Mouse (Mus musculus) v-Abl transformed pro-B cells (cell line): ENCODE measurements around the gene Gpr152.

Experiments used
- in situ Hi-C, 2 experiments: fragments of 400-800 bp; cut with MboI; formaldehyde crosslinking; loops; one replicate each; pipeline ENCODE4 v1.15.1; 2025; ENCODE audit not compliant: unreplicated experiment in 2 of 2

Gpr152 gene

DNA sequence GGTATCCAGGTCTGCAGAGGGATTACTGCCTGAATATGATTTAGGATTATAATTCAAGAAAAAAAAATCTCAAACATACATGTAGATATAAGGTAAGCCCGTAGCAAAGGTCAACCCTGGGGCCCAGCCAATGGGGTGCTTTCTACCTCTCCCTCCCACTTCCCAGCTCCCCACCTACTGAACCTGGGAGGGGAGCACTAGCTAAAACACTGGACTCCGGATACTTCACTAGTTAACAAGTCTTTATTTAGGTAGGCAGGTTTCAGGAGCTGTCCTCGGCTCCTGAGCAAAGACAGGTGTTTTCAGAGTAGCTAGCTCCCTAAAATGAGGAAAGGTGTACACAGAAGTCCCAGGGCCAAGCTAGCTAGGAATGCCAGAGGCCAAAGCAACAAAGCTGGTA lies 24.5 kb downstream of the Gpr152 start:
- in situ Hi-C loops = no loop called here

DNA sequence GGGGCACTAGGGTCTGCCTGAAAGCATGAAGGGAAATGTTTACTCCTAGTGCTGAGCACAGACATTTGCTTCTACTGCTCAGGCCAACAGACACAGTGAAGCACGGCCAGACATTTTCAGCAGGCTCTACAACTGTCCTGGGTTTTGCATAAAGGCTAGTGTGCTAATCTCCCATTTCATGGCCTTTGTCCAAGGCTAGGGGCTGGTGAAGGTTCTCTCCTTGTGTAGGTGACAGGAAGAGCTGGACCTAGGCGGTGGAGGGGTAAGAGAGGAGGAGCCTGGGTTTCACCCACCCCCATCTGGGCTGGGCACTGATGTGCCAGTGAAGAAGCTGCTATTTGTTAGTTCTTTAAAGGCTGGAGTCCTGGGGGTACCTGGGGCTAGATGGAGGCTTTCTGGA lies 25.1 kb downstream of the Gpr152 start:
- in situ Hi-C loops = loop anchor here (5.0 kb wide), 1 partner anchor 38 kb away; the partner anchor contains the start of gene Rad9a (in 2 of the 2)

DNA sequence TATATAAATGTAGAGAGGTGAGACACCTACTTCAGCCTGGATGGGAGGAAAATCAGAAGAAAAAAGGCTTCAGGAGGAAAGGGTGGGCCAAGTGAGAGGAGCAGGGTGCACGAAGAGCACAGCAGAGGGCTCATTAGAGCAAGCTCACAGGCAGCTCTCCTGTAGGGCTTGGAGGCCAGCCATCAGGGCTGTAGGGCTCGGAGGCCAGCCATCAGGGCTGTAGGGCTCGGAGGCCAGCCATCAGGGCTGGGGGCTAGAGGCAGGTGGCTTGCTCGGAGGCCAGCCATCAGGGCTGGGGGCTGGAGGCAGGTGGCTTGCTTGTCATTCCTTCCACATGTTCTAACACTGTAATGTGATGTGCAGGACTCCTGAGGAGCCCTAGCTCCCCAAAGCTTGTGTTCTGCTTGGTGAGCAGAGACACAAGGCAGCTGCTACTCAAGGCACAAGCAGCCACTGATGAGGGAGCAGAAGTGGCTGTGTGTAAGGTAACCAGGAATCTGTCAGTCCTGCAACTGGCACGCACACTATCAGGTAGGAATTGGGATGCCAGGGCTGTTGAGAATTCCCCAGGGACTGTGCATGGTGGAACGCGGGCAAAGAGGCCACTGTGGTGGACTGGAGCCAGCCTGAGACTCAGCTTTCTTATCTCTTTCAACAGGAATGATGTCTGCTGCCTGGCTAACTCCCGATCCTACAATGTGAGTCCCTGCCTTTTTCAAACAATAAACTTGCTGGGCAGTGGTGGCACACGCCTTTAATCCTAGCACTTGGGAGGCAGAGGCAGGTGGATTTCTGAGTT lies 27.3 kb downstream of the Gpr152 start:
- in situ Hi-C loops = loop anchor here (5.0 kb wide), 1 partner anchor 35 kb away; the partner anchor contains the start of gene Rad9a (in 2 of the 2)

DNA sequence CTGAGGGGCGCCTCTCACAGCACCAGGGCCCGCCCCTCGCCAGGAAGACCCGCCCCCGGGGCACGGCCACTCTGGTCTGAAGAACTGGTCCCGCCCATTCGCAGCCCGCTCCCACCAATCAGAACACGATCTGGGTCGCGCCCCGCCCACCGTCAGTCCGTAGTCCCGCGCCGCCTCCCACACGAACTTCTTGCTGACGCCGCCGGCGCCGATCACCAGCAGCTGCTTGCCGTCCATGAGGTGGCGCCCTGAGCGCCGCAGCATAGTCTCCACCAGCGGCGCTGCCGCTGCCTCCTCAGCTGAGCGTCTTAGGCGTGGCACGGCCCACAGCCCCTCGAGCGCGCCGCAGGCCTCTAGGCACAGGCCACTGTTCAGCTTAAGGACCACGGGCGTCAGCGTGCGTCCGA lies 29.8 kb downstream of the Gpr152 start:
- in situ Hi-C loops = loop anchor here (5.0 kb wide), 1 partner anchor 33 kb away; the partner anchor contains the start of gene Rad9a (in 2 of the 2)

DNA sequence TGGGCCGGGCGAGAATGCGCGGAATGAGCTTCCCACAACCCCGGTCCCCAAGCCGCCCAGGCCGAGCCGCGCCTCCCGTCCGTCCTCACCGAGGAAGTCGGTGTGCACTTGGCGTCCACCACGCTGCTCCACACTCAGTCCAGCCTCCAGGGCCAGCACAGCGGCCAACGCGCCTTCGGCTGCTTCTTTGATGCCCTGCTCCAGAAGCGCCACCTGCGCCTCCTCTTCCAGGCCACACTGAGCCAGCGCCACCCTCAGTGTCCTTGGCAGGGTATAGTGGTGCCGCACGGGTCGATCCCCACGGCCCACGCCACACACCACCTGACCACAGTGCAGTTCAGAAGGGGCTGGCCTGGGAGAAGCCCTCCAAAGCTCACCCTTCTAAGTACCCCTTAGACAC lies 30.2 kb downstream of the Gpr152 start:
- in situ Hi-C loops = loop anchor here (5.0 kb wide), 1 partner anchor 32 kb away; the partner anchor contains the start of gene Rad9a (in 2 of the 2)

DNA sequence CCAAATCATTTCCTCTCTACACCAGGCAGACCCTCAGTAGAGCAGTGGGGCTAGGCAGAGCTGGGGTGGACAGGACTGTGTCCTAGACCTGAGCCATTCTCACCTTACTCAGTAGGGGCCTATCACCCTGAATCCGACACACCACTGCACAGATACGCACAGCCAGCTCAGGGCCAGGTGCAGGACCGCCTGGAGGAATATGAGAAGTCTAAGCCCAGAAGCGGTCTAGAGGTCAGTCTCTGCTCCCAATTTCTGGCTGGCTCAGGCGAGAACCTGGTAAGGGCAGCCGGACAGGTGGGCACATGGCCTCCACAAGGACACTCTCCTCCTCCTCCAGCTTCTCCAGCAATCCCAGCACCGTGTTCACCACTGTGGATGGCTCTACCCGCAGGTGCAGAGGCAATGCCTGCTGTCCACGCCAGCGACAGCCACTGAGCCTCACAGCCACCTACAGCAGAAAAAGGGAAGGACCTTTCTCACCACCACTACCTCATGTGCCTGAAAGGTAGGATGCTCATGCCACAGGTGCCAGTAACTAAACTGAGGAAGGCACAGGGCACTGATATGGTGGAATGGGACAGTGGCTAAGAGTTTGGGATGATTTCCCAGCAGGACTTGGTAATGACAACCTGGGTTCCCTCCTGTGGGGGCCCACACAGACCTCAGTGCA lies 31.3 kb downstream of the Gpr152 start:
- in situ Hi-C loops = no loop called here

DNA sequence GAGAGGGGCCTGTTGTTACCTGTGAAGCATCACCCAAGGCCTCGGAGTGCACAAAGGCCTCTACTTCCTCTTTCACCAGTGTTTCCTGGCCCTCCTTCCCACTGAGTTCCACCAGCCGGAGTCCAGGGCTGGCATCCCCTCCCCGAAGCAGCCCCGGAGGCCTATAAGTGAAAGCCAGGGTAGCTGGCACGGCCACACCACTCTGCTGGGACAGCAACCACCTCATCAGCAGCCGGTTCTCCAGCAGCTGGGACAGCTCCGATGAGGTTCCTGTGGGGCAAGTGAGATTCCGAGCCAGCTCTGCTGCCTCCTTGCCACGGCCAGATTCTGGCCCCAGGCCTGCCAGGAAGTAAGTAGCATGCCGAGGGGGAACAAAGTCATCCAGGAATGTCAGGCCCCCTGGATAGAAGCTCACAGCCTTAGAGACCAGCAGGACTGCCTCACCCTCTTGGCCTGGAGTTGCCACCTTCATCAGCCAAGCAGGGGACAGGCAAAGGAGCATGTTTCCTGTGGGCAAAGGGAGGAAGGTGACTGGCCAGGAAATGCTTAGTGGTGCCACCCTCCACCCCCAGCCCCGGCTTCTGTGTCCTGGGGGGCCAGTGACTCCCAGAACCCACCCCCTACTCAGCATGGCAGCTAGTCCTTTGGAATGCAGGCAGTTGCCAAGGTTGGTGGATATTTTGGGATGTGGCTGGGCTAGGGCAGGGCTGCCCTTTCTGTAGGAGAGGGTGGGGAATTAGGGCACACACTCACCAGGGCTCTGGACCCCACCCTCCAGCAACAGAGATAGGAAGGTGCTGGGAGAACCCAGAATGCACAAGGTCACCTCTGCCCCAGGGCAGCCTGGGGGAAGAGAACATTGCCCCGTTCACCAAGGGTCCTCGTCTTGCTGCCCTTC lies 32.1 kb downstream of the Gpr152 start:
- in situ Hi-C loops = no loop called here

DNA sequence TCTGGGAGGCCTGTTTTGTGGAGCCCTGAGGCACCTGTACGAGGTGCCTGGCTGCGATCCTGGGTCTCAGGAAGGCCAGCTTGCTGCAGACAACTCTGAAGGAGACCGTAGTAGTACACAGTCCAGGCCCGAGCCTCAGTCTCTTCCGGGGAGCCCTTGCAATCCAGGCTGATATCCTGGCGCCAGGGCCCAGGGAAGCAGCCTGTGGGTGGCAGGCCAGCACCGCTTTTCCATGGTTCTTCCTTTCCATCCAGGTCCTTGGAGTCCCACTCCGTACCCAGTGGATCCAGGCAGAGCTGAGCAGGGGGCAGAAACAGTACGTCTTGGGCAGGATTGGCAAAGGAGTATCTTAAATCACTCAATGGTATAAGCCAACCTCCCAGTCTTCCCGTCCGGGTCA lies 33.3 kb downstream of the Gpr152 start:
- in situ Hi-C loops = no loop called here

DNA sequence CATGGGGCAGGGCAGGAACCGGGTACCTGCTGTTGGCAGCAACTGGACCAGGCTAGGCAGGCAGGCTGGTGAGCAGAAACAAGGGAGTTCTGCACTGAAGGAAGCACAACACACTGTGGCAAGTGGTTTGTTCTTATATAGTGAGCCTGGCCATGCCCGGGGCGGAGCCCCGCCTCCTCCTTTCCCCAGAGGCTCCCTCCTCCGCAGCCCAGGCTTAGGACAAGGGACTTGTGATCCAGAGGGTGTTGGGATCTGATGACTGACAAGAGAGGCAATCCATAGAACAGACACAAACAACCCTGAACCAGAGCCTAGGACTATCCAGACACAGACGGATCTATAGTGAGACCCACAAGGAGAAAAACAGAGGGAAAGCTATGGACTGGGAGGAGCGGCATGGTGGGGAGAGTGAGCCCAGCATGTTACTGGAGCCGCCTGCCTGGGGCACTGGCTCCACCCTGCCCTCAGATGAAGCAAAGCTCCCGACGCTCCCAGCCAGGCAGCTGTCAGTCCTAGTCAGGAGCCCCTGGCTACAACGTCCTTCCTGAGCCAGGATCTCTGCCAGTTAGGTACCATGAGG lies 35.9 kb downstream of the Gpr152 start, which contains the start of gene Carns1:
Gene Carns1, minus strand, starts transcription at position 112 of the 580 bp plus-strand sequence.
- in situ Hi-C loops = no loop called here

DNA sequence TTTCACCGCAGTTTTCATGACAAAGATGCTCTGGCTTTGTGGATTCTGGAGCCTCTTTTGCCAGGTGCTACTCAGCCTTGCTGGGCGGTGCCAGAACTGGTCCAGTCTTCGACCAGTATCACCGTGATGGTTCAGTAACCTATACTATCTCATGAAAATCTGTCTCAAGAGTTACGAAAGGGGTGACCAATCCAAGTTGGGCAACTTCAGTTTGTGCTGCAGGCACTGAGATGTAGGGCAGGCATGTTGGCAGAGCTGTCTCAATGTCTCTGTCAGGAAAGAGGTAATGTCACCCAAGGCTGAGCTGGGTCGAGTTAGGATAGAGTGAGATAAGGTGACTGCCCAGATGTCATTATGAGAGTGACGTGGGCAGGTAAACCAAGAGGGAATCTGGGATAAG lies 40.8 kb downstream of the Gpr152 start:
- in situ Hi-C loops = no loop called here

DNA sequence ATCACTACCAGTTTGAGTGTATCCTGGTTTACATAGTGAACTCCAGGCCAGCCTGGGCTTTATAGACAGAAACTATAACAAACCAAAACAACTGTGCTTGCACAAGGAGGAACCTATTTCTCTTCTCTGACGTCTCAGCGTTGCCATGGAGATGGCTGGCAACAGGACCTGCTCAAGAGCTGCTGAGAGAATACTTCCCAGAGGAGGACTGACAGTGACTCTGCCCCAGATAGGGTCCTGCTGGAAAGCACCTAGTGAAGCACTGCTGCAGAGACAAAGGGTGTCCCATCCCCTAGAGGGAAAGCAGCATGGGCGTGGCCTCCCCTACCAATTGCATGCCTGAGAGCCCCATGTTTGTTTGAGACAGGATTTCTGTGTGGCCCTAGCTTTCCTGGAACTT lies 42.3 kb downstream of the Gpr152 start:
- in situ Hi-C loops = no loop called here

DNA sequence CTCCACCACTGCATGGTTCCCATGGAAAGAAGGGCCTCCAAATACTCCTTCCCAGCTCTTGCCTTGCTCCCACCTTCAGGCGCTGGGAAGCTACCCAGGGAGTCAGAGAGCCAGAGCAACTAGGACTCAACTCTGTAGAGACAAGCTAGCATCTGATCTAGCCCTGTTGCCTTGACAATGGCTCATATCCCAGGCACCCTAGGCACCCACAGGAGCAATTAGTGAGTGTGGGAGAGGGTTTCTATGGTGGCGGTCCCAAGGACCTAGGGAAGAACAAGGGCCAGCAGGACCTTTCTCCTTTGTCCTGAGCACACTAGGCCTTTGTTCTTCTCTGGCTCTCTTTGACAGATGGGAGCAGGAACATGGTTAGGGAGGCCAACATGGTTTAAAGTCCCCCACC lies 44.1 kb downstream of the Gpr152 start:
- in situ Hi-C loops = no loop called here

DNA sequence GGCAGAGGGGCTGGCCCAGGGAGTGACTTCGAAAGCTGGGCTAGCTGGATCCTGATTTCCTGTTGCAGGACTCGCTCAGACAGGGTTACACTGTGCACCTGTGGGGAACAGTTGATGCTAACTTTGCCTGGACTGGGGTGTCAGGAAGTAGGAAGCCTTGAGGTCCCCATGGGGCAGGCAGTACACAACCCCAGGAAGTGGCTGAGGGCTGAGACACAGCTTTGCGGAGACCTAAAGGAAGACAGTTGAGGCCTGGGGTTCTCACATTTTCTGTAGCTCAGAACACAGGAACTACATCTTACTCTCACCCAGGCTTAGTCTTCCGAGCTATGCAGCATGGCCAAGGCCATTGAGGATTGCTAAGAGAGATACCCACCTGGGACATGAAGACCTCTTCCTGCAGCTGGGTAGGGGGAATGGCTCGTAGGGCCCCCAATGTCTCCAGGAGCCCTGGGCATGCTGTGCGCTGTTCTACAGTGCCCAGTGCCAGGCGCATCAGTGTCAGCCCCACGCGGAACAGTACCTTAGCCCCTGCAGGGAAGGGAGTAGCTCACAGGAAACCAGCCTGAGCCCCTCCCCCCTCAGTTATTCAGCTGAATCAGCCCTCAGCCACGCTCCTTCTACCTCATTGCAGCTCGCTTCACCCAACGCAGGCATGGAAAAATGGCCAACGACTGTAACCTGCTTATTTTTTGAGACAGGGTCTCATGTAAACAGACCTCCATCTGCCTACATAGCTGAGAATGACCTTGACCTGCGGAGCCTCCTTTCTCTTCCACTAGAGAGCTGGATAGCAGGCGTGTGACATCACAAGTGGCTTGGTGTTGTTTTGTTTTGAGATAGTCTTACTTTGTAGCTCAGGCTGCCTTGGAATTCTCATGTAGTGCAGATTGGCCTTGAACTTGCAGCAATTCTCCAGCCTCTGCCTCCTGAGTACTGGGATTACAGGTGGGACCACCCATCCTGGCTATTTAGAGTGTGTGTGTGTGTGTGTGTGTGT lies 45.7 kb downstream of the Gpr152 start:
- in situ Hi-C loops = no loop called here

DNA sequence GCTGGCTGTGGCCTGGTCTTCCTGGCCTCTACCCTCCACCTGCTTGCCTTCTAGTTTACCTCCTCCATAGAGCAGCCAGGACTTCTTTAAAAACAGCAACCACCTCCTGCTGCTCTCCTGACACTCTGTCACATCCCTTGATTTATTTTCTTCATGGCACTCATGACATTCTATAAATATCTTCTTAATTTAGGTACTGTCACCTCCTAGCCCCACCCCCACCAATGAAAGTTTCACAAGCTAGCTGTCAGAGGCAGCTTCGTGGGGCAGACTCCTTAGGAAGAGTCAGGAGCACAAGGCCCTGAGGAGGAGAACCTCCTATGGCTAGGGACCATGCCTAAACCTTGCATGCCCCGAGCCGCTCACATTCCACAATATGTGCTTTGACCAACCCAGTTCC lies 47.7 kb downstream of the Gpr152 start:
- in situ Hi-C loops = no loop called here

DNA sequence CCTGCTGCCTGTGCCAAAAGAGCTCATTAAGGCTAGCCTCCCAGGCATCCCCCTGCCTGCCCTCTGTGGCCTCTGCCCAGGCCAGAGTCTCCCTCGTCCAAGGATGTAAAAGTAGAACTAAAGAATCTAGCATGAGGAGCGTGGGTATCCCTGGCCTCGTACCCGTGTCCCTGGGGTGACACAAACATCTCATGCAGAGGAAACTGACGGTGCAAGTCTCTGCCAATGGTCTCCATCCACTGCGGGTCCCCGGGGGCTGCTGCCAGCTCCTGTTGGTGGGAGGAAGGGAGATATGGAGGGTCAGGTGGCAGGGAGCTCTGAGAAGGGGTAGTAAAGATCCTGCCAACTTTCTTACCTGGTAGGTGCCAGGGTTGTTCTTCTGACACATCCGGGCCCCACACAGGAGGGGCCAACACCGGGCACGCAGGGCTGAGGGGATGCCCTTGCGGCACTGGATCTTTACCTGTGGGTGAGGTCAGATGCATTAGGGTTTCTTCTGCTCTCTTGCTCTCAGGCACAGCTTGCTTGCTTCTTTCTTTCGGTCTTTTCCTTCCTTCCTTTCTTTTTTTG lies 49.5 kb downstream of the Gpr152 start:
- in situ Hi-C loops = no loop called here

DNA sequence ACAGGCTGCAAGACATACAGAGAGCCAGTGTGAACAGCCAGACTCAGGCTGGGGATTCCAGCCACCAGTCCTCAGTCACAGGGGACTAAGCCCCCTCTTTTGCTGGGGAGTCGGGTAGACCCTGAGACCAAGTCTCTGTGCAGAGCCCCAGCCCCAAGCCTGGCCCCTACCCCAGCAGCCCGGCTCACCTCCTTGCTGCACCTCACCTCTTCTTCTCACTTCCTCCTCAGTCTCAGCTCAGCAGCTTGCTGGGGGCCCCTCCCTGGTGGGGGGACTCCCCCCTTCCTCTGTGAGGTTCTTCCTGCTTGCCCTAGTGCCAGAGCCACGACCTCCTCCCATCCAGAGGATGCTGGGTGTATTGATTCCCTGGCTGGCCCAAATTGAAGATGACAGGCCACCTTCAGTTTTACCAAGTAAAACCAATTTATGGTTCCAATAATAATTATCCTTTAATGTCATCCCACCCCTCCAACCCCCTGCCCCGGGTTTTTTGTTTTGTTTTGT lies 51.3 kb downstream of the Gpr152 start, which contains the start of gene Tbc1d10c:
Gene Tbc1d10c, minus strand, starts transcription at position 454 of the 504 bp plus-strand sequence.
- in situ Hi-C loops = no loop called here

DNA sequence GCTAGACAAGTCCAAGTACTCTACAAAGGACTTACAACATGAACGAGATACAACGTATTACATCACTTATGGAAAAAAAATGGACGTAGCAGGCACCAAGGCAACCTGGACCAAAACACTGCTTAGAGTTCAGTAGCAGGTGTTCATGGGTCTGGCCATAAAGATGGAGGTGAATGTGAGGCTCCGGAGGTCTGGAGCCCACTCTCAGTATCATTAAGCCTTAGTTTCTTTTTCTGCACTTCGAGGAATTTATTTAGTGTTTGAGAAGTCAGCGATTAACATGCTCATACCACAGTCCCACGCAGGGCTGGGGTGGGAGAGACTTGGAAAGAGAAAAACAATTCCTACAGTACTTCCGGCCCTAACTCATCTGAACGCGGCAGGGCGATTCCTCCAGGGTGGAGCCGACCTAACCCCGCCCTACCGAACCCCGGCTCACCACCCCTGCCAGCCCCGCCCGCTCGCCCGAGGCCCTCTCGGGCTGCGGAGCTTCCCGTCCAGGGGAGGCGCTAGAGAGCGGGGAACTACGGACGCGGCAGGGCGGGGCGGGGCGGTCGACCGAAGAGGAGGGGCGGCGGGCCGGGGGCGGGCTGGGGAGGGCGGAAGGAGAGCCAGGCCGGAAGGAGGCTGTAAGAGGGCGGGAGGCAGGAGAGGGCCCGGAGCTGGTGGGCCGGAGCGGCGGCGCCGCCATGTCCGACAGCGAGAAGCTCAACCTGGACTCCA lies 52.1 kb downstream of the Gpr152 start, which contains the start of gene Ppp1ca:
Gene Ppp1ca, plus strand, starts transcription at position 538 of the 723 bp plus-strand sequence.
- in situ Hi-C loops = no loop called here
